Mouse (Mus musculus): ENCODE results near the gene Ccnjl. TPM values are rescaled to one million over a fixed set of nuclear protein-coding genes. Genes with fewer than 3 reads are reported as not detected.
A peak's percentile ranks its signal among the peaks of the same experiment; 100 is the strongest.

Gene Ccnjl
- polyA plus RNA-seq, 1 experiment, result 0.14 TPM

DNA sequence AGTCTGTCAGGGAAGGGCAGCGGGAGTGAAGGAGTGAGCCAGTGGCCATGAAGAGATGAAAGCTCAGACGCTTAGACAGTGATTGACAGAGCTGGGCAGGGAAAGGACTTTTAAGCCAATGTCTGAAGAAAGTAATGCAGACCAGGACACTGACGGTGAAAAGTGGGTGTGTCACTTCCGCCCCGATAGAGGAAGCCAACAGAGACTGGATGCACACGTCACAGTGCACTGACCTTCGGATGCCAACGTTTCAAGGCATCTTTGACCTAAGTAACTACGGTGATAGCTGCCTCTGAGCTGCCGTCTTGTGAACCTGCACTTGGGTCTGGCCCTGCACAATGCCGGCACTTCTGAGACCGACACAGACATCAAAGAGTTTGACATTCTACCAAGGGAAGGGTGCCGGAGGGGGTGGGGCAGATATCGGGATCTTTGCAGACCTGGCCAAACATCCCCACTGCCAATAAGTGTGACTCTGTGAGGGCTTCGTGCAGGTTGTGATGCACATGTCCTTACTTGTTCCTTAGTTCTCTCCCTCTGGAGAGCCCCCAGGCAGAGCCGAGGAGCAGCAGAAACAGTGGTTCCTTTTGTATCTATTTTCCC lies 17.4 kb downstream of the Ccnjl start:
- H3K4me2 ChIP-seq (ENCODE audit: low read depth), result no peak overlapping the region
- TF ChIP-seq MYOD1 (IDR thresholded peaks at IDR 0.05; ENCODE audit: control insufficient read depth in 1 of 3, insufficient read length in 2 of 3, low read depth in 2 of 3), result no peak
- no peak for TF ChIP-seq POLR2A (IDR thresholded peaks at IDR 0.05; ENCODE audit: insufficient read length, low read depth)
- H3K27me3 ChIP-seq (ENCODE audit: control insufficient read depth, insufficient read depth, insufficient read length), result peaks cover 5% of the 10 kb centered on the region
- no peaks in the 10 kb centered on the region for H3K36me3 ChIP-seq (ENCODE audit: control insufficient read depth, insufficient read depth)
- H3ac ChIP-seq (ENCODE audit: control insufficient read depth, insufficient read length), result no peak overlapping the region
- H3K4me3 ChIP-seq, result no peak overlapping the region
- no peaks in the 10 kb centered on the region for H3K79me2 ChIP-seq (ENCODE audit: control insufficient read depth, insufficient read depth)

DNA sequence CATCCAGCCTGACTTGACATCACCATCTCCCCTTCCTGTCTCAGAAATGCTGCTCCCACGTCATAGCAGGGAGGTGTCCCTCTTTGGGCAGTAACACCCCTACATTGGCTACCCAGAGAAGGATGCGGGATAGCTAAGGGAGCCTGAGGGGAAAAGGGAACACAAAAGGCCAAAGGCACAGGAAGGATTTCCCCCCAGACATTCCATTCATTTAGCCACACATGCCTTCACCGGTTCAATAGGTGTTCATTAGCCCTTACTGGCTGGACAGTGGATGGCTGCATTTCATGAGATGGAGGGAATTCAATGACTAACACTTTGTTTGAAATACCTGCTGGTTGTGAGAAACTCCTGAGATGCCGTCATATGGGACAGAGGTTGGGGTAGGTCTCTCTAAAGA lies 18.1 kb downstream of the Ccnjl start:
- Histone ChIP-seq H3K79me2 (ENCODE audit: control insufficient read depth, insufficient read depth) (no peaks in the 10 kb centered on the region), H3K27me3 (ENCODE audit: control insufficient read depth, insufficient read depth, insufficient read length) (peaks cover 5% of the 10 kb centered on the region), H3K36me3 (ENCODE audit: control insufficient read depth, insufficient read depth) (no peaks in the 10 kb centered on the region), H3K4me3 (no peak overlapping the region), H3K4me2 (ENCODE audit: low read depth) (no peak overlapping the region), H3ac (ENCODE audit: control insufficient read depth, insufficient read length) (no peak overlapping the region)
- TF ChIP-seq MYOG (IDR thresholded peaks at IDR 0.05; ENCODE audit: control insufficient read depth in 1 of 3, insufficient read depth in 1 of 3, insufficient read length in 2 of 3, low read depth in 2 of 3) (no peak), MYOD1 (IDR thresholded peaks at IDR 0.05; ENCODE audit: control insufficient read depth in 1 of 3, insufficient read length in 2 of 3, low read depth in 2 of 3) (no peak), POLR2A (IDR thresholded peaks at IDR 0.05; ENCODE audit: insufficient read length, low read depth) (no peak), TCF12 (IDR thresholded peaks at IDR 0.05; ENCODE audit: insufficient read depth, poor library complexity, severe bottlenecking) (no peak), POLR2AphosphoS2 (IDR thresholded peaks at IDR 0.05; ENCODE audit: insufficient read length, low read depth) (no peak), SRF (IDR thresholded peaks at IDR 0.05; ENCODE audit: control insufficient read depth, insufficient read length, low read depth) (no peak), MAX (IDR thresholded peaks at IDR 0.05; ENCODE audit: low read depth) (no peak), REST (IDR thresholded peaks at IDR 0.05; ENCODE audit: insufficient read depth, insufficient read length) (no peak), TCF3 (IDR thresholded peaks at IDR 0.05; ENCODE audit: insufficient read length, low read depth) (no peak)

DNA sequence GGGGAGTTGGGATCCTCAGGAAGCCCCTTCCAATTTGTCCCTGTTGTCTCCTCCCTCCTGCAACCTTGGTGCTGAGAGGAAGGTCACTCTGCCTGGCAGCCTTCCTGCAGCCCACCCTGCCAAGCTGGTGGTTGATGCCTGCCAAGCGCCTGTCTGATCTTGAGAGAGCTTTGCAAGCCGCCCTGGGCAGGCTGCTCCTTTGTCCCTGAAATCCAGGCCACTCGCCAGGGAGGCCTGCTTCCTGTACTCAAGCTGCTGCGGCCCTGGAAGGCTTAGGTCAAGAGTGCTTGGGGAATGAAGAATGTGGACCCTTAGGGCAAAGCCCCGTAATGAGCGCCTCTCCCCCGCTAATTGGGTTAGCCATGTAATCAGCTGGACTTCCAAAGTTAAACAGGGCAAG lies 19.6 kb downstream of the Ccnjl start:
- Histone ChIP-seq H3K36me3 (ENCODE audit: control insufficient read depth, insufficient read depth) (no peaks in the 10 kb centered on the region), H3K27me3 (ENCODE audit: control insufficient read depth, insufficient read depth, insufficient read length) (peaks cover 5% of the 10 kb centered on the region), H3K4me2 (ENCODE audit: low read depth) (no peak overlapping the region), H3K79me2 (ENCODE audit: control insufficient read depth, insufficient read depth) (no peaks in the 10 kb centered on the region), H3K4me3 (no peak overlapping the region), H3ac (ENCODE audit: control insufficient read depth, insufficient read length) (no peak overlapping the region)
- TF ChIP-seq TCF12 (IDR thresholded peaks at IDR 0.05; ENCODE audit: insufficient read depth, poor library complexity, severe bottlenecking) (no peak), MYOG (IDR thresholded peaks at IDR 0.05; ENCODE audit: control insufficient read depth in 1 of 3, insufficient read depth in 1 of 3, insufficient read length in 2 of 3, low read depth in 2 of 3) (no peak), SRF (IDR thresholded peaks at IDR 0.05; ENCODE audit: control insufficient read depth, insufficient read length, low read depth) (no peak), E2F4 (IDR thresholded peaks at IDR 0.05; ENCODE audit: insufficient read depth) (no peak), MYOD1 (IDR thresholded peaks at IDR 0.05; ENCODE audit: control insufficient read depth in 1 of 3, insufficient read length in 2 of 3, low read depth in 2 of 3) (no peak), POLR2A (IDR thresholded peaks at IDR 0.05; ENCODE audit: insufficient read length, low read depth) (no peak), CEBPB (IDR thresholded peaks at IDR 0.05; ENCODE audit: insufficient read depth, poor library complexity, severe bottlenecking) (no peak), REST (IDR thresholded peaks at IDR 0.05; ENCODE audit: insufficient read depth, insufficient read length) (no peak), TCF3 (IDR thresholded peaks at IDR 0.05; ENCODE audit: insufficient read length, low read depth) (no peak), POLR2AphosphoS2 (IDR thresholded peaks at IDR 0.05; ENCODE audit: insufficient read length, low read depth) (no peak), MAX (IDR thresholded peaks at IDR 0.05; ENCODE audit: low read depth) (no peak), USF1 (IDR thresholded peaks at IDR 0.05; ENCODE audit: low read depth) (no peak)

DNA sequence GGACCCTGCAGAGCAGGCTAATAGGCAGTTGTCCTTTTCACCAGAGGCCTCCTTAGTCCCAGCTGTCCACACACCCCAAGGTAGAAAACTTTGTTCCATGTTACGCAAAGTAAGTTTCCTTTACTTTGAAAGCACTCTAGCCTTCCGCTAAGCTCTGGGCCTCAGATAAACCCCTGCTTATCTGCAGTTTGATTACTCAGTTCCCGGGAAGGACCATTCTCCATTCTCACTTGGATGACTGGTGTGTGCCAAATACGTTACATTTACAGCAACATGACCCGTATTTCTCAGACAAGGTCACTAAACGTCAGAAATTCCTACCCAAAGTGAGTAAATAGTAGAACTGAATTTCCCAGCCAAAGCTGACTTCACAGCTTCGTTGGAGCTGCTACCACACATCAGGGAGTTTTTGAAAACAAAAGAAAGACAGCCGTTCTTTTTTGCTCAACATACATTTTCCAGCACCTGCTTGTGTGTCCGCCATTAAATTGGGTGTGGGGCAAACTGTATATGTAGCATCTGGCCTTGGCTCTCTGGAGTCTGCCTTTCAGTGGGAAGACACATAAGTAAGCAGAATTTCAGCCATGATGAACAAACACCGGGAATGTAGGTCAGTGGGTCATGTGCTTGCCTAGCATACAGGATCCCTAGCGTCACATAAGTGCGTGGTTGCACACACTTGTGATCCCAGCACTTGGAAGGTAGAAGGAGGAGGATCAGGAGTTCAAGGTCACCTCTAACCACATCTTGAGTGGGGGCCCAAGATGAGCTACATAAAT lies 20.3 kb downstream of the Ccnjl start:
- H3K27me3 ChIP-seq (ENCODE audit: control insufficient read depth, insufficient read depth, insufficient read length), result peaks cover 3% of the 10 kb centered on the region
- no peak overlapping the region for H3K4me3 ChIP-seq
- H3K36me3 ChIP-seq (ENCODE audit: control insufficient read depth, insufficient read depth), result no peaks in the 10 kb centered on the region
- no peak overlapping the region for H3K4me2 ChIP-seq (ENCODE audit: low read depth)
- no peaks in the 10 kb centered on the region for H3K79me2 ChIP-seq (ENCODE audit: control insufficient read depth, insufficient read depth)
- no peak for TF ChIP-seq MYOD1 (IDR thresholded peaks at IDR 0.05; ENCODE audit: control insufficient read depth in 1 of 3, insufficient read length in 2 of 3, low read depth in 2 of 3)
- TF ChIP-seq POLR2A (IDR thresholded peaks at IDR 0.05; ENCODE audit: insufficient read length, low read depth), result no peak
- no peak for TF ChIP-seq CEBPB (IDR thresholded peaks at IDR 0.05; ENCODE audit: insufficient read depth, poor library complexity, severe bottlenecking)
- no peak for TF ChIP-seq E2F4 (IDR thresholded peaks at IDR 0.05; ENCODE audit: insufficient read depth)
- TF ChIP-seq POLR2AphosphoS2 (IDR thresholded peaks at IDR 0.05; ENCODE audit: insufficient read length, low read depth), result no peak
- no peak for TF ChIP-seq MAX (IDR thresholded peaks at IDR 0.05; ENCODE audit: low read depth)
- no peak for TF ChIP-seq TCF3 (IDR thresholded peaks at IDR 0.05; ENCODE audit: insufficient read length, low read depth)
- TF ChIP-seq REST (IDR thresholded peaks at IDR 0.05; ENCODE audit: insufficient read depth, insufficient read length), result no peak
- no peak for TF ChIP-seq TCF12 (IDR thresholded peaks at IDR 0.05; ENCODE audit: insufficient read depth, poor library complexity, severe bottlenecking)
- no peak for TF ChIP-seq SRF (IDR thresholded peaks at IDR 0.05; ENCODE audit: control insufficient read depth, insufficient read length, low read depth)
- TF ChIP-seq USF1 (IDR thresholded peaks at IDR 0.05; ENCODE audit: low read depth), result no peak
- H3ac ChIP-seq (ENCODE audit: control insufficient read depth, insufficient read length), result no peak overlapping the region

GRCm38 (mm10) chr11:43549701-43550100 lies 21.1 kb downstream of the Ccnjl start:
- TF ChIP-seq MYOG (IDR thresholded peaks at IDR 0.05; ENCODE audit: control insufficient read depth in 1 of 3, insufficient read depth in 1 of 3, insufficient read length in 2 of 3, low read depth in 2 of 3), result peak; percentile 45 to 83 (median 67)
- no peak for TF ChIP-seq TCF3 (IDR thresholded peaks at IDR 0.05; ENCODE audit: insufficient read length, low read depth)
- TF ChIP-seq CEBPB (IDR thresholded peaks at IDR 0.05; ENCODE audit: insufficient read depth, poor library complexity, severe bottlenecking), result no peak
- TF ChIP-seq MYOD1 (IDR thresholded peaks at IDR 0.05; ENCODE audit: control insufficient read depth in 1 of 3, insufficient read length in 2 of 3, low read depth in 2 of 3), result peak in 2 of 3 experiments; percentile 46 to 82
- Histone ChIP-seq H3K79me2 (ENCODE audit: control insufficient read depth, insufficient read depth) (no peaks in the 10 kb centered on the region), H3K4me3 (no peak overlapping the region), H3K4me2 (ENCODE audit: low read depth) (no peak overlapping the region), H3ac (ENCODE audit: control insufficient read depth, insufficient read length) (no peak overlapping the region), H3K27me3 (ENCODE audit: control insufficient read depth, insufficient read depth, insufficient read length) (no peaks in the 10 kb centered on the region), H3K36me3 (ENCODE audit: control insufficient read depth, insufficient read depth) (no peaks in the 10 kb centered on the region)

All from myocyte (in vitro differentiated cells).